Mouse (Mus musculus): ENCODE results near the gene Adamts6. TPM values are rescaled to one million over a fixed set of nuclear protein-coding genes. Genes with fewer than 3 reads are reported as not detected.

Gene Adamts6
- polyA plus RNA-seq, 1 experiment from 2014 or later, result 1.9 TPM

Other genes starting within 250 kb of the Adamts6 start
- 19.7 and 20.5 TPM in 2 replicates for gene Nln, start 178.2 kb upstream of the Adamts6 start, polyA plus RNA-seq (2015; fragmentation: Nextera tagmentation; extraction: Ambion mirVana)
- gene Sgtb, start 178.1 kb upstream of the Adamts6 start, polyA plus RNA-seq (2015; fragmentation: Nextera tagmentation; extraction: Ambion mirVana), result 6.7 and 7.1 TPM in 2 replicates
- 60.5 and 62.7 TPM in 2 replicates for gene Trappc13, start 109.4 kb upstream of the Adamts6 start, polyA plus RNA-seq (2015; fragmentation: Nextera tagmentation; extraction: Ambion mirVana)
- gene Trim23, start 109.0 kb upstream of the Adamts6 start, polyA plus RNA-seq (2015; fragmentation: Nextera tagmentation; extraction: Ambion mirVana), result 19.7 and 21.2 TPM in 2 replicates
- gene Cenpk, start 59.2 kb upstream of the Adamts6 start, polyA plus RNA-seq (2015; fragmentation: Nextera tagmentation; extraction: Ambion mirVana), result 58.6 and 62.4 TPM in 2 replicates
- gene Ppwd1, start 59.0 kb upstream of the Adamts6 start, polyA plus RNA-seq (2015; fragmentation: Nextera tagmentation; extraction: Ambion mirVana), result 16.7 and 17.9 TPM in 2 replicates